Mouse (Mus musculus) heart, adult 2 months (tissue): ENCODE data around the gene Limd1. TPM values are rescaled to one million over a fixed set of nuclear protein-coding genes. Genes with fewer than 3 reads are reported as not detected.

Experiments
- DNase-seq, 2 experiments: peaks; one replicate each; pipeline ENCODE4 v3.0.0; 2021
- H3K27ac ChIP-seq: fragments of 200-600 bp; 2 replicates; pipeline ENCODE4 v1.8.1; 2022
- H3K27me3 ChIP-seq: fragments of 200-500 bp; 2 replicates; pipeline ENCODE4 v1.6.1; 2012; ENCODE audit warnings: mild to moderate bottlenecking, low read length, inconsistent platforms, mixed read lengths; ENCODE audit not compliant: control insufficient read depth, insufficient read depth
- H3K36me3 ChIP-seq: fragments of 200-500 bp; 2 replicates; pipeline ENCODE4 v1.6.1; 2012; ENCODE audit warnings: low read length, inconsistent platforms; ENCODE audit not compliant: control insufficient read depth, insufficient read depth
- H3K4me1 ChIP-seq: fragments of 200-500 bp; 2 replicates; pipeline ENCODE4 v1.6.1; 2011; ENCODE audit warnings: low read length; ENCODE audit not compliant: control insufficient read depth, insufficient read depth
- H3K4me3 ChIP-seq: fragments of 200-600 bp; 2 replicates; pipeline ENCODE4 v1.8.1; 2022
- H3K79me2 ChIP-seq: fragments of 200-500 bp; replicated peaks from 2 replicates; pipeline ENCODE4 v1.6.1; 2012; ENCODE audit warnings: mild to moderate bottlenecking, inconsistent platforms, low read length, moderate library complexity, mixed read lengths; ENCODE audit not compliant: control insufficient read depth, insufficient read depth
- H3K9ac ChIP-seq: fragments of 200-500 bp; 2 replicates; pipeline ENCODE4 v1.6.1; 2012; ENCODE audit warnings: low read depth, mild to moderate bottlenecking, control low read depth, inconsistent platforms, low read length, mixed read lengths
- CTCF ChIP-seq: fragments of 200-600 bp; IDR thresholded peaks from 2 replicates; pipeline ENCODE4 v1.8.1; 2022; ENCODE audit warnings: antibody characterized with exemption, mild to moderate bottlenecking, moderate library complexity
- EP300 ChIP-seq: fragments of 200-500 bp; IDR thresholded peaks from 2 replicates; pipeline ENCODE4 v1.6.1; 2011; ENCODE audit warnings: low read depth, low read length, control low read depth; ENCODE audit not compliant: insufficient read depth
- POLR2A ChIP-seq: fragments of 200-500 bp; IDR thresholded peaks from 2 replicates; pipeline ENCODE4 v1.6.1; 2011; ENCODE audit warnings: mild to moderate bottlenecking, low read depth, low read length, control low read depth; ENCODE audit not compliant: insufficient read depth
- WGBS: fragments of 180-500 bp; shearing (Covaris S2); methylation state at CpG from one replicate; pipeline ENCODE4 v1.1.7; 2018; 5-methylcytosine and 5-hydroxymethylcytosine counted together
- intact Hi-C: fragments of 180-260 bp; cut with DNase I; formaldehyde crosslinking; loops from one replicate; pipeline ENCODE4 v1.15.1; 2025
- polyA plus RNA-seq: library from polyadenylated mRNA; depleted of rRNA; stranded (reverse); fragments of >200 nt; gene quantifications from 2 replicates; pipeline ENCODE4 v1.2.3, GENCODE M21; 2012; rRNA removed
- total RNA-seq, 2 experiments: library from RNA; stranded (reverse); gene quantifications; 2 replicates each; pipeline ENCODE4 v1.2.3; 2021

Limd1 gene
- total and polyA plus RNA-seq, 3 experiments = 33.7 to 48.9 (median 34.6) TPM

DNA sequence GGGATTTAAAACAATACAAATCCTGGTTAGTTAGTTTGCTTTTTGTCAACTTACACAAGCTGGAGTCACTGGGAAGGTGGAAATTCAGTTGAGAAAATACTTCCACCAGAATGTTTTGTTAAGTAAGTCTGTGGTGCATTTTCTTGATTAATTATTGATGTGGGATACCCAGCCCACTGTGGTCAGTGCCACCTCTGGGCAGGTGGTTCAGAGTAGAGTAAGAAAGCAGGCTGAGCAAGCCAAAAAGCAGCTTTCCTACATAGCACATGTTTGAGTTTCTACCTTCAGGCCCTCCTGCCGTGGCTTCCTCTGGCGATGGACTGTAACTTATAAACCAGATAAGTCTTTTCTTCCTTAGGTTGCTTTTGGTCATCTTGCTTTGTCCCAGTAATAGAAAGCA is 61.3 kb downstream of the Limd1 start:
- Histone ChIP-seq H3K4me3 (no peak overlapping the region), H3K27me3 (no peaks in the 10 kb centered on the region), H3K36me3 (peaks cover 35% of the 10 kb centered on the region), H3K27ac (no peak overlapping the region), H3K9ac (no peak overlapping the region), H3K79me2 (peaks cover 8% of the 10 kb centered on the region; the same call in 1 of the 2 replicates), H3K4me1 (peaks cover 8% of the 10 kb centered on the region)
- TF ChIP-seq EP300 (no peak), CTCF (no peak), POLR2A (no peak)
- WGBS = 69% methylated on average over 2 of the region's 2 CpGs
- no peak for DNase-seq
- intact Hi-C loops = no loop called here

DNA sequence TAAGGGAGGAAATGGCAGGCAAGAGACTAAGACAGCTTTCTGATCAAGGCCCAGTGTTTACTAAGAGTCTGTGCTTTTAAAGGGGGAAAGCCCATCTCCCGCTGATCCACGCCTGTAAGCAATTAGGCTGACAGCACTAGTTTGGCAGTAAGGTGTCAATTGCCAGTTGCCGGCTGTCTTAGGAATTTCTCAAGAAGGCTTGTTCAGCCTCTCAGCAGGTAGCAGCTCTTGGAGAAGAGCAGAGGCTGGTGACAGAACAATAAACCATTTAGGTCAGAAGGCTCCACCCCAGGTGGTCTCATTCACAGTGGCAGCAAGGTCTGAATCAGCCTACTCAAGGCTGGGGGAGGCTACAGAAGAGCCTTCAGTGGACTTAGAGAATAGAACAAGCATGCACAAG is 76.1 kb downstream of the Limd1 start:
- no peaks in the 10 kb centered on the region for H3K27me3 ChIP-seq
- intact Hi-C loops = no loop called here
- H3K27ac ChIP-seq = no peak overlapping the region
- H3K79me2 ChIP-seq = no peaks in the 10 kb centered on the region
- no peak overlapping the region for H3K4me3 ChIP-seq
- no peaks in the 10 kb centered on the region for H3K4me1 ChIP-seq
- no peak for DNase-seq
- no peak overlapping the region for H3K9ac ChIP-seq
- 86% methylated on average over 3 of the region's 3 CpGs for WGBS
- peaks cover 10% of the 10 kb centered on the region for H3K36me3 ChIP-seq
- TF ChIP-seq EP300 (no peak), POLR2A (no peak), CTCF (no peak)

Other genes starting within 250 kb of the Limd1 start
- gene Tmem158, start 217.9 kb upstream of the Limd1 start, total RNA-seq = 1 to 10 TPM; 4.5 to 5.5 TPM
- gene Tmem158, start 217.9 kb upstream of the Limd1 start, polyA plus RNA-seq = 0.94 and 2.1 TPM in 2 replicates
- 100 to 1,000 TPM; 147 to 397 TPM for gene Lars2, start 111.8 kb upstream of the Limd1 start, total RNA-seq
- 906 and 1,534 TPM in 2 replicates for gene Lars2, start 111.8 kb upstream of the Limd1 start, polyA plus RNA-seq
- 10 to 100 TPM; 35.4 to 36.8 TPM for gene Sacm1l, start 51.1 kb downstream of the Limd1 start, total RNA-seq
- 8.3 and 18.9 TPM in 2 replicates for gene Sacm1l, start 51.1 kb downstream of the Limd1 start, polyA plus RNA-seq
- not detected for gene Slc6a20b, start 153.9 kb downstream of the Limd1 start, total RNA-seq
- gene Slc6a20b, start 153.9 kb downstream of the Limd1 start, polyA plus RNA-seq = 0.02 TPM in 1 of 2 replicates, not detected in the other
- gene Ccr9, start 199.7 kb downstream of the Limd1 start, total RNA-seq = under 1 TPM in 1 of 2 experiments, not detected in 1; 0.07 TPM
- gene Ccr9, start 199.7 kb downstream of the Limd1 start, polyA plus RNA-seq = 0.20 and 0.21 TPM in 2 replicates
- gene Slc6a20a, start 200.2 kb downstream of the Limd1 start, total RNA-seq = not detected
- gene Slc6a20a, start 200.2 kb downstream of the Limd1 start, polyA plus RNA-seq = 0.31 TPM in 1 of 2 replicates, not detected in the other
- gene Lztfl1, start 239.0 kb downstream of the Limd1 start, total RNA-seq = 10 to 100 TPM; 38.7 to 39.9 TPM
- 5.6 and 12.5 TPM in 2 replicates for gene Lztfl1, start 239.0 kb downstream of the Limd1 start, polyA plus RNA-seq